Mouse (Mus musculus) forebrain, embryonic 13.5 days (tissue): ENCODE measurements around the gene Nol6. TPM values are rescaled to one million over a fixed set of nuclear protein-coding genes. Genes with fewer than 3 reads are reported as not detected.
A peak's percentile ranks its signal among the peaks of the same experiment; 100 is the strongest.

ENCODE experiments used
- ATAC-seq: fragments of 200-750 bp; cut with Nextera tagmentation; 2 replicates; pipeline ENCODE4 v1.8.0; 2017
- H3K27ac ChIP-seq: fragments of 300-500 bp; sonication (generic); 2 replicates; pipeline ENCODE4 v1.5.1; 2015; ENCODE audit warnings: inconsistent platforms, mild to moderate bottlenecking, moderate library complexity
- H3K27me3 ChIP-seq: fragments of 300-500 bp; sonication (generic); 2 replicates; pipeline ENCODE4 v1.6.1; 2015; ENCODE audit warnings: mild to moderate bottlenecking, inconsistent platforms
- H3K36me3 ChIP-seq: fragments of 300-500 bp; sonication (generic); 2 replicates; pipeline ENCODE4 v1.6.1; 2015; ENCODE audit warnings: mild to moderate bottlenecking, inconsistent platforms; ENCODE audit not compliant: poor library complexity, severe bottlenecking
- H3K4me1 ChIP-seq: fragments of 300-500 bp; sonication (generic); 2 replicates; pipeline ENCODE4 v1.6.1; 2015; ENCODE audit warnings: inconsistent platforms
- H3K4me2 ChIP-seq: fragments of 300-500 bp; sonication (generic); 2 replicates; pipeline ENCODE4 v1.6.1; 2015; ENCODE audit warnings: inconsistent platforms, mild to moderate bottlenecking, moderate library complexity
- H3K4me3 ChIP-seq: fragments of 300-500 bp; sonication (generic); 2 replicates; pipeline ENCODE4 v1.5.1; 2015; ENCODE audit warnings: mild to moderate bottlenecking, inconsistent platforms
- H3K9ac ChIP-seq: fragments of 300-500 bp; sonication (generic); 2 replicates; pipeline ENCODE4 v1.6.1; 2015; ENCODE audit warnings: mild to moderate bottlenecking, inconsistent platforms
- H3K9me3 ChIP-seq: fragments of 300-500 bp; sonication (generic); replicated peaks from 2 replicates; pipeline ENCODE4 v1.6.1; 2016; ENCODE audit warnings: inconsistent platforms
- WGBS: fragments of 180-500 bp; shearing (Covaris S2); methylation state at CpG from one replicate; pipeline ENCODE4 v1.1.7; 2015; 5-methylcytosine and 5-hydroxymethylcytosine counted together
- polyA plus RNA-seq: library from polyadenylated mRNA; unstranded; fragments of >200 nt; fragmentation: Nextera tagmentation; extraction: Ambion mirVana; gene quantifications from 2 replicates; pipeline ENCODE4 v1.2.1, GENCODE M21; 2015

Nol6 gene
- 24.2 and 28.7 TPM in 2 replicates for polyA plus RNA-seq

GRCm38 (mm10) chr4:41124180-41124951 is at the start of gene Nol6:
Gene Nol6, minus strand, starts transcription at chr4:41124455.
- Histone ChIP-seq H3K36me3 (peaks cover 32% of the 10 kb centered on the region), H3K27me3 (no peaks in the 10 kb centered on the region; the same call in 1 of the 2 replicates), H3K4me2 (peak within 1 kb of the TSS; percentile 88), H3K4me3 (peak within 1 kb of the TSS; percentile 65), H3K9me3 (no peaks in the 10 kb centered on the region), H3K9ac (peak within 1 kb of the TSS; percentile 66), H3K27ac (no peak within 1 kb of the TSS), H3K4me1 (peaks cover 10% of the 10 kb centered on the region)
- WGBS, result 4% methylated on average over 29 of the region's 29 CpGs
- ATAC-seq, result peak; percentile 100

- H3K4me1 ChIP-seq, result no peaks in the 10 kb centered on the region
- 86% methylated on average over 2 of the region's 2 CpGs for WGBS
- no peaks in the 10 kb centered on the region for H3K27me3 ChIP-seq
- no peak overlapping the region for H3K4me2 ChIP-seq
- no peak overlapping the region for H3K27ac ChIP-seq
- no peak for ATAC-seq
- H3K9me3 ChIP-seq, result no peaks in the 10 kb centered on the region
- H3K4me3 ChIP-seq, result no peak overlapping the region
- H3K9ac ChIP-seq, result no peak overlapping the region
- H3K36me3 ChIP-seq, result peaks cover 34% of the 10 kb centered on the region
Observed at GRCm38 (mm10) chr4:41170970-41171369, 46.7 kb upstream of the Nol6 start.

GRCm38 (mm10) chr4:41165693-41166475 is 41.6 kb upstream of the Nol6 start:
- H3K27me3 ChIP-seq, result no peaks in the 10 kb centered on the region
- H3K9ac ChIP-seq, result 0 out of 2 replicates have a peak overlapping the region, but pooled peaks have one; percentile 12
- ATAC-seq, result peak; percentile 73
- no peak overlapping the region for H3K4me2 ChIP-seq
- H3K4me3 ChIP-seq, result no peak overlapping the region
- 75% methylated on average over 6 of the region's 6 CpGs for WGBS
- H3K27ac ChIP-seq, result peak overlapping the region; percentile 68
- H3K36me3 ChIP-seq, result peaks cover 18% of the 10 kb centered on the region
- peaks cover 10% of the 10 kb centered on the region; the same call in 1 of the 2 replicates for H3K4me1 ChIP-seq
- no peaks in the 10 kb centered on the region for H3K9me3 ChIP-seq

GRCm38 (mm10) chr4:41164974-41165373 is 40.7 kb upstream of the Nol6 start:
- Histone ChIP-seq H3K27me3 (no peaks in the 10 kb centered on the region), H3K9me3 (no peaks in the 10 kb centered on the region), H3K27ac (peak overlapping the region; percentile 68), H3K4me1 (peaks cover 10% of the 10 kb centered on the region; the same call in 1 of the 2 replicates), H3K4me2 (no peak overlapping the region), H3K9ac (no peak overlapping the region), H3K36me3 (peaks cover 18% of the 10 kb centered on the region), H3K4me3 (no peak overlapping the region)
- 20% methylated on average over 2 of the region's 2 CpGs for WGBS
- ATAC-seq, result no peak

GRCm38 (mm10) chr4:41161232-41161631 is 37.0 kb upstream of the Nol6 start:
- Histone ChIP-seq H3K27ac (no peak overlapping the region), H3K4me2 (no peak overlapping the region), H3K4me3 (no peak overlapping the region), H3K36me3 (no peaks in the 10 kb centered on the region), H3K4me1 (peaks cover 13% of the 10 kb centered on the region; the same call in 1 of the 2 replicates), H3K9ac (no peak overlapping the region), H3K27me3 (no peaks in the 10 kb centered on the region), H3K9me3 (no peaks in the 10 kb centered on the region)
- 97% methylated on average over 3 of the region's 3 CpGs for WGBS
- no peak for ATAC-seq

- H3K4me3 ChIP-seq, result no peak overlapping the region
- H3K36me3 ChIP-seq, result no peaks in the 10 kb centered on the region
- WGBS, result 100% methylated on average over 1 of the region's 1 CpGs
- H3K4me1 ChIP-seq, result 0 out of 2 replicates have a peak, but pooled peaks cover 2% of the 10 kb centered on the region
- H3K27me3 ChIP-seq, result no peaks in the 10 kb centered on the region
- H3K9ac ChIP-seq, result no peak overlapping the region
- ATAC-seq, result no peak
- no peak overlapping the region for H3K4me2 ChIP-seq
- no peaks in the 10 kb centered on the region for H3K9me3 ChIP-seq
- H3K27ac ChIP-seq, result no peak overlapping the region
Observed at GRCm38 (mm10) chr4:41158251-41158650, 34.0 kb upstream of the Nol6 start.

GRCm38 (mm10) chr4:41156961-41157360 is 32.7 kb upstream of the Nol6 start:
- Histone ChIP-seq H3K36me3 (no peaks in the 10 kb centered on the region), H3K9me3 (no peaks in the 10 kb centered on the region), H3K4me1 (peaks cover 2% of the 10 kb centered on the region; the same call in 1 of the 2 replicates), H3K27ac (no peak overlapping the region), H3K9ac (no peak overlapping the region), H3K4me2 (no peak overlapping the region), H3K4me3 (no peak overlapping the region), H3K27me3 (no peaks in the 10 kb centered on the region)
- 83% methylated on average over 9 of the region's 9 CpGs for WGBS
- ATAC-seq, result no peak

- no peak overlapping the region for H3K4me3 ChIP-seq
- WGBS, result 81% methylated on average over 3 of the region's 3 CpGs
- ATAC-seq, result no peak
Observed at GRCm38 (mm10) chr4:41153146-41153545, 28.9 kb upstream of the Nol6 start.

GRCm38 (mm10) chr4:41151186-41151585 is 26.9 kb upstream of the Nol6 start:
- ATAC-seq, result no peak
- WGBS, result 90% methylated on average over 7 of the region's 7 CpGs
- no peak overlapping the region for H3K9ac ChIP-seq

More at GRCm38 (mm10) chr4:41153146-41153545, 28.9 kb upstream of the Nol6 start:
- Histone ChIP-seq H3K27ac (no peak overlapping the region), H3K4me1 (peaks cover 2% of the 10 kb centered on the region; the same call in 1 of the 2 replicates), H3K27me3 (no peaks in the 10 kb centered on the region), H3K9me3 (no peaks in the 10 kb centered on the region), H3K4me2 (no peak overlapping the region), H3K9ac (no peak overlapping the region), H3K36me3 (no peaks in the 10 kb centered on the region)

GRCm38 (mm10) chr4:41149891-41150290 is 25.6 kb upstream of the Nol6 start:
- no peak for ATAC-seq
- Histone ChIP-seq H3K36me3 (0 out of 2 replicates have a peak, but pooled peaks cover 4% of the 10 kb centered on the region), H3K9ac (no peak overlapping the region), H3K27me3 (no peaks in the 10 kb centered on the region), H3K4me1 (no peaks in the 10 kb centered on the region; the same call in 1 of the 2 replicates), H3K27ac (no peak overlapping the region), H3K9me3 (no peaks in the 10 kb centered on the region), H3K4me2 (no peak overlapping the region), H3K4me3 (no peak overlapping the region)
- 83% methylated on average over 3 of the region's 3 CpGs for WGBS

More at GRCm38 (mm10) chr4:41151186-41151585, 26.9 kb upstream of the Nol6 start:
- no peaks in the 10 kb centered on the region for H3K9me3 ChIP-seq
- no peak overlapping the region for H3K4me3 ChIP-seq
- no peaks in the 10 kb centered on the region for H3K27me3 ChIP-seq
- no peak overlapping the region for H3K27ac ChIP-seq
- no peaks in the 10 kb centered on the region for H3K36me3 ChIP-seq
- H3K4me1 ChIP-seq, result no peaks in the 10 kb centered on the region; the same call in 1 of the 2 replicates
- H3K4me2 ChIP-seq, result no peak overlapping the region

GRCm38 (mm10) chr4:41142601-41143000 is 18.3 kb upstream of the Nol6 start:
- H3K27ac ChIP-seq, result no peak overlapping the region
- peaks cover 32% of the 10 kb centered on the region for H3K36me3 ChIP-seq
- H3K4me3 ChIP-seq, result no peak overlapping the region
- peaks cover 10% of the 10 kb centered on the region for H3K4me1 ChIP-seq
- no peaks in the 10 kb centered on the region for H3K9me3 ChIP-seq
- H3K9ac ChIP-seq, result no peak overlapping the region
- ATAC-seq, result no peak
- no peaks in the 10 kb centered on the region for H3K27me3 ChIP-seq
- no peak overlapping the region for H3K4me2 ChIP-seq
- WGBS, result 92% methylated on average over 2 of the region's 2 CpGs
